ENCODE assay signal across 1 mouse cellular context in genomic region chr17:24489265-24490030, GRCm38 (mm10).
TF ChIP-seq lines count a peak whose summit lies in the region.

No protein-coding gene starts in this region.

TF ChIP-seq in ES-E14, 5 proteins besides CTCF, POLR2A, EP300 and RAD21:
- no peak for TF ChIP-seq ZNF384 (IDR thresholded peaks at IDR 0.05; ENCODE audit: low read depth, low read length)
- TF ChIP-seq ZC3H11A (IDR thresholded peaks at IDR 0.05; ENCODE audit: borderline replicate concordance, low read depth, low read length), result no peak
- TF ChIP-seq MAFK (IDR thresholded peaks at IDR 0.05; ENCODE audit: insufficient read depth, low read depth, low read length), result no peak
- no peak for TF ChIP-seq HCFC1 (IDR thresholded peaks at IDR 0.05; ENCODE audit: borderline replicate concordance, insufficient read depth, low read length)
- TF ChIP-seq CHD2 (IDR thresholded peaks at IDR 0.05; ENCODE audit: low read depth, low read length), result no peak
